Mouse (Mus musculus) cerebellum, adult 2 months (tissue): ENCODE data around the gene Rnf43. TPM values are rescaled to one million over a fixed set of nuclear protein-coding genes. Genes with fewer than 3 reads are reported as not detected.

ENCODE experiments used
- DNase-seq, 2 experiments: peaks; one replicate each; pipeline ENCODE4 v3.0.0; 2021
- H3K27ac ChIP-seq: fragments of 200-500 bp; 2 replicates; pipeline ENCODE4 v1.5.1; 2012; ENCODE audit warnings: low read length, control low read depth, inconsistent platforms; ENCODE audit not compliant: insufficient read depth
- H3K27me3 ChIP-seq: fragments of 200-500 bp; 2 replicates; pipeline ENCODE4 v1.6.1; 2012; ENCODE audit warnings: inconsistent platforms, mild to moderate bottlenecking, low read length, moderate library complexity; ENCODE audit not compliant: control insufficient read depth, insufficient read depth
- H3K4me1 ChIP-seq: fragments of 200-500 bp; 2 replicates; pipeline ENCODE4 v1.6.1; 2011; ENCODE audit warnings: low read length; ENCODE audit not compliant: control insufficient read depth, insufficient read depth
- H3K4me3 ChIP-seq: fragments of 200-500 bp; replicated peaks from 2 replicates; pipeline ENCODE3; 2011; ENCODE audit warnings: mild to moderate bottlenecking, low read depth, low read length, control low read depth; ENCODE audit not compliant: insufficient read depth
- CTCF ChIP-seq: fragments of 200-500 bp; IDR thresholded peaks from 2 replicates; pipeline ENCODE4 v1.5.1; 2011; ENCODE audit warnings: low read depth, mild to moderate bottlenecking, control low read depth, low read length, moderate library complexity, borderline replicate concordance; ENCODE audit not compliant: insufficient read depth
- POLR2A ChIP-seq: fragments of 200-500 bp; IDR thresholded peaks from 2 replicates; pipeline ENCODE4 v1.6.1; 2011; ENCODE audit warnings: low read length, control low read depth, borderline replicate concordance; ENCODE audit not compliant: insufficient read depth
- WGBS: fragments of 180-500 bp; shearing (Covaris S2); methylation state at CpG from one replicate; pipeline ENCODE4 v1.1.7; 2018; 5-methylcytosine and 5-hydroxymethylcytosine counted together
- polyA plus RNA-seq: library from polyadenylated mRNA; depleted of rRNA; stranded (reverse); fragments of >200 nt; gene quantifications from 2 replicates; pipeline ENCODE4 v1.2.3, GENCODE M21; 2012

The Rnf43 gene
- polyA plus RNA-seq, 1 experiment: 2.2 TPM

GRCm38 (mm10) chr11:87761181-87761721 is 98.7 kb downstream of the Rnf43 start:
- TF ChIP-seq POLR2A (no peak), CTCF (no peak)
- Histone ChIP-seq H3K4me1 (peaks cover 3% of the 10 kb centered on the region; the same call in 1 of the 2 replicates), H3K27ac (peak overlapping the region; percentile 74), H3K4me3 (peak overlapping the region; percentile 85), H3K27me3 (no peaks in the 10 kb centered on the region)
- peak; percentile 48 to 69 for DNase-seq
- WGBS: 10% methylated on average over 11 of the region's 11 CpGs

DNA sequence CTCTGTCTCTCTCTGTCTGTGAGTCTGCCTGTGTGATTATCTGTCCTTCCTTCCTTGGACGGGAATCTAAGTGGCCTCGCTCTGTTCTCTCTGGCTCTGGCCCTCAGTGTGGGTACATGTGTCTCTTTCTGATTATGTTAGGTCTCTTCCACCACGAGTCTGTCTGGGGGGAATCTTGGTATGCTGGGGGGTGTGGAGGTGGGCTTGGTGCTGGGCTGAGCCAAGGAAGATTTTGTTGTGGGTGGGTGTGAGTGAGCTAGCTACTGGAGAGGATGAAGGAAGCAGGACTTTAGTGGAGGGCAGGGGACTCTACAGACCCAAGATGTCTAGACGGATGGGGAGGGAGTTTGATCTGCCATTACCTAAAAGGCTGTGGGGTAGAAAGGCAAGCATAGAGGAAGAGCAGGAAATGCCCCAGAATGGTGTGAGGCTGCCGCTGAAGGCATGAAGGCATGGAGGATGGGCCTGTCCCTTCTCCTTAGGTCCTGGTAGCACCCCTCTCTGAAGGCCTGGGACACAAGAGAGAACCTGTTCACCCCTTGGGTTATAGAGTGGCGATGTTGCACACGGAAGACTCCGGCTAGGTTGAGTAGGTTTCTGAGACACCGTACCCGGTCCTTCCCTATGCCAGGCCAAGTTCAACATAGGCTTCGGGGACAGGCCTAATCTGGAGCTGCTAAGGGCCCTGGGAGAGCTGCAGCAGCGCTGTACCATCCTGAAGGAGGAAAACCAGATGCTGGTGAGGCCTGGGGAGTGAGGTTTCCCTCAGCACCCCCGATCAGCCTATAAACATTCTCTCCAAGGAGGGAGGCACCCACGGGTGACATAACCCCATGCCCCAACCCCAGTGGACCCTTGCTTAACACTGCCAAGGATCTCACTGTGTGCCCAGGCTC is 99.5 kb downstream of the Rnf43 start:
- Histone ChIP-seq H3K4me3 (peak overlapping the region; percentile 85), H3K27ac (peak overlapping the region; percentile 74), H3K27me3 (no peaks in the 10 kb centered on the region), H3K4me1 (peaks cover 3% of the 10 kb centered on the region; the same call in 1 of the 2 replicates)
- 16% methylated on average over 14 of the region's 14 CpGs for WGBS
- DNase-seq: peak in 1 of 2 experiments; percentile 50
- TF ChIP-seq CTCF (no peak), POLR2A (no peak)

DNA sequence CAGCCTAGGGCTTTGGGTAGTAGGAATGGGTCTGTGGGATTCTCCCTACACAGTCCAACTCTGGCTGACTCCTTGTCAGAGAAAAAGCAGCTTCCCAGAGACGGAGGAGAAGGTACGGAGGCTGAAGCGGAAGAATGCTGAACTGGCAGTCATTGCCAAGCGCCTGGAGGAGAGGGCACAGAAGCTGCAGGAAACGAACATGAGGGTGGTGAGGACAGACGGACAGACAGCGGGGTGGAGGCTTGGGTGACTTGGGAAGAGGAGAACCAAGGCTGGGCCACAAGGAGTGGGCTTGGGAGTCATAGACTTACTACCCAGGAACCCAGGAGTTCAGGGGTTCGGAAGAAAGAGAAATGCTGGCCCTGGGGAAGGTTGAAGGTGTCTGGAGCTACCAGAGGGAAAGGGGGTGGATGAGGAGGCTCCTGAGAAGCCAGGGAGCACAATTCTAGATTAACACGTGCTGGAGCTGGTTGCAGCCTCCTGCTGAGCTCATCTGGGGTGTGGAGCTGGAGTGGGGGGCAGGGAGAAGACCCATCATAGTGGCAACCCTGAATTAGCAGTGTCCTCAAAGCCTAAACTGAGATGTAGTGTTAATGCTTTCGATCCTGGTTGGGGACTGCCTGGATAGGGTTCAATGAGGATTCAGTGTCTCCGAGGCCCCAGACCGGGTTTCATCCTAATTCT is 100.3 kb downstream of the Rnf43 start:
- Histone ChIP-seq H3K27me3 (no peaks in the 10 kb centered on the region), H3K27ac (peak overlapping the region; percentile 74), H3K4me1 (peaks cover 3% of the 10 kb centered on the region; the same call in 1 of the 2 replicates), H3K4me3 (peak overlapping the region; percentile 85)
- WGBS: 5% methylated on average over 12 of the region's 12 CpGs
- no peak for TF ChIP-seq CTCF
- TF ChIP-seq POLR2A: 0 out of 2 replicates have a peak, but pooled peaks have one; percentile 18
- peak in 1 of 2 experiments; percentile 65 for DNase-seq

- peak overlapping the region; percentile 85 for H3K4me3 ChIP-seq
- H3K27ac ChIP-seq: peak overlapping the region; percentile 74
- 1% methylated on average over 17 of the region's 17 CpGs for WGBS
- TF ChIP-seq CTCF: no peak
- TF ChIP-seq POLR2A: peak; percentile 55; the same call in 1 of the 2 replicates
- peaks cover 3% of the 10 kb centered on the region; the same call in 1 of the 2 replicates for H3K4me1 ChIP-seq
- peak; percentile 83 to 86 for DNase-seq
- no peaks in the 10 kb centered on the region for H3K27me3 ChIP-seq
These were observed 101.0 kb downstream of the Rnf43 start for GRCm38 (mm10) chr11:87763511-87763987.

GRCm38 (mm10) chr11:87763988-87764876 is 101.7 kb downstream of the Rnf43 start:
- Histone ChIP-seq H3K4me3 (peak overlapping the region; percentile 85), H3K4me1 (peaks cover 3% of the 10 kb centered on the region; the same call in 1 of the 2 replicates), H3K27ac (peak overlapping the region; percentile 74), H3K27me3 (no peaks in the 10 kb centered on the region)
- DNase-seq: peak; percentile 79
- TF ChIP-seq CTCF: no peak
- peak; percentile 31; the same call in 1 of the 2 replicates for TF ChIP-seq POLR2A
- WGBS: under 1% methylated on average over 65 of the region's 65 CpGs

DNA sequence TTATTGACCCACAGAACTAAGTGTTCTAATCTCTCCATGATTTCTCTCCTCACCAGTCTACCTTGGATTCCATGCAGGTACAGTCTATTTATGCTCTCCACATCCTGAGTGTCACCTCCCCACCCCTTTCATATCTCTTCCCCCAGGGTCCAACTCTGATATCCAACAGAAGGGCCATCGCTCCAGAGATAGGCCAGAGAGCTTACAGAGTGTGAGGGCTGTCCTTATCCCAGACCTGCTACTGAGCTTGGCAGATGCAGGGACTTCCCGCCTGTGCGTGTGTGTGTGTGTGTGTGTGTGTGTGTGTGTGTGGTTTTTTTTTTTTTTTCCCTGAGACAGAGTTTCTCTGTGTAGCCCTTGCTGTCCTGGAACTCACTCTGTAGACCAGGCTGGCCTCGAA is 106.2 kb downstream of the Rnf43 start:
- no peak for TF ChIP-seq CTCF
- no peak for TF ChIP-seq POLR2A
- Histone ChIP-seq H3K4me1 (0 out of 2 replicates have a peak, but pooled peaks cover 3% of the 10 kb centered on the region), H3K4me3 (no peak overlapping the region), H3K27me3 (no peaks in the 10 kb centered on the region), H3K27ac (no peak overlapping the region)
- WGBS: 84% methylated on average over 4 of the region's 4 CpGs
- no peak for DNase-seq

DNA sequence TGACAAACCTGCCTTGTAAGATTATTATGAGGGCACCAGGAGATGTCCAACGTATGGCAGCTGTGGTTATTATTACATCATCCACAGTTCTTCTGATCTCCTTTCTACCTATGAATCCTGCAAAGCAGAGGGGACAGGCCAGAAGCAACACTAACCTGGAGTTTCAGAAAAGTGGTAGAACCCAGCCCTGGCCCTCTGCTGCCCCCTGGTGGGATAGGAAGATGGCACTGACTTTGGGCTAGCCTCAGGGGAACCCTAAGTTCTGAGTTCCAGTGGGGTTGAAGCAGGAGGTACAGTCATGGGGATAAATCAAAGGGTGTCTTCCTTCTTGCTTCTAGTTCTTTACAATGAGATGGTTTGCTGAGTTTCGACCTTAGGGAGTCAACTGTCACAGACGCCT is 108.5 kb downstream of the Rnf43 start:
- Histone ChIP-seq H3K27ac (no peak overlapping the region), H3K4me1 (no peaks in the 10 kb centered on the region), H3K4me3 (no peak overlapping the region), H3K27me3 (no peaks in the 10 kb centered on the region)
- DNase-seq: peak; percentile 63 to 79
- no peak for TF ChIP-seq POLR2A
- TF ChIP-seq CTCF: peak; percentile 89
- 65% methylated on average over 3 of the region's 3 CpGs for WGBS
